Mouse (Mus musculus): ENCODE measurements around the gene Ppp1r9b. TPM values are rescaled to one million over a fixed set of nuclear protein-coding genes. Genes with fewer than 3 reads are reported as not detected.
"Not testable (repeated sequence)": the region's sequence is repeated elsewhere in the genome, so short reads cannot be mapped to it uniquely, and the experiment has no call there.

Ppp1r9b gene
- total RNA-seq, 2 experiments from 2014 or later: 388 to 414 TPM

DNA sequence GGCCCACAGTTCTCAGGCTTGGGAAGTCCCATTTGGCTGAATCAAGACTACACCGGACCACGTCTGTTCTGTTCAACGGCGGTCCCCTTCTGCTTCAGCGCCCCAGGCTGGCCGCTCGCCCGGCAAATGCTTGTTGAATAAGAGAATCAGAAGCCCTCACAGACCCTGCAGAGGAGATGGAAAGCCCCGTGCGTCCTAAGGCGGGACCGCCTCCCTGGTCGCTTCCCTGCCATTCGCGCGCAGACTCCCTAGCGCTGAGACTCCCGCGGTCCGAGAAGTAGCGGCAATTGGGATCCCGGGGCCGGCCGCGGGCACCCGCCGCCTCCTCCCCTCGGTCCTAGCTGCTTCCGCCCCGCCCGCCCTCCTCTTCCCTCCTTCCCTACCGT, 18.8 kb downstream of the Ppp1r9b start, which contains the start of gene Samd14:
Samd14 (plus strand) TSS at position 251 of the 386 bp plus-strand sequence.
- intact Hi-C loops (cut with DNase I): no loop called here

DNA sequence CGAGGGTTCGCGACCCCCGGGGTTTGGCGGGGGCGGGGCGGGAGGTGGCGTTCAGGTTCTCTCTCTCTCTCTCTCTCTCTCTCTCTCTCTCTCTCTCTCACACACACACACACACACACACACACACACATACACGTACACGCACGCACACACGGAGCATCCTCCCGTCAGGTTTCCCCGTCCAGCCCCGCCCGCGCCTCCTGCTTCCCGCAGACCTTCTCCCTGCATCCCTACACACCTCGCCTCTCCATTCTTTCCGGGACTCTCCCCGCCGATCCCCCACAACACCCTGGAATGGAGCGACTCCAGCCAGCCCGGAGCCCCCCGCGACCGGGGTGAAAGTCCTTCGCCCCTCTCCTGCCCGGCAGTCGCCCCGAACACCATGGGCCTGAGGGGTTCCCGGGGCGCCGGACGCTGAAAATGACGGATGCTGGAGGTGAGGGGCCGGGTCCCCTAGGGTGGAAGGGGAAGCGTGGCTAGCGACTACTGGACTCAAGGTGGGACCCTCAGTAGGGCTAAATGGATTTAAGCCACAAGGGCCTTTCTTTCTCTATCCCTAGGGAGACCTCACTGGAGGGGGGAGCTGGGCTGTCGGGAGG, 19.4 kb downstream of the Ppp1r9b start:
- intact Hi-C loops (cut with DNase I): no loop called here
- peak in 1 of 2 experiments; percentile 80 for DNase-seq (ENCODE audit: extremely low spot score in 1 of 2, low spot score in 2 of 2)

More for the DNA sequence above, 18.8 kb downstream of the Ppp1r9b start, which contains the start of gene Samd14:
- peak; percentile 74 to 85 for DNase-seq (ENCODE audit: extremely low spot score in 1 of 2, low spot score in 2 of 2)

DNA sequence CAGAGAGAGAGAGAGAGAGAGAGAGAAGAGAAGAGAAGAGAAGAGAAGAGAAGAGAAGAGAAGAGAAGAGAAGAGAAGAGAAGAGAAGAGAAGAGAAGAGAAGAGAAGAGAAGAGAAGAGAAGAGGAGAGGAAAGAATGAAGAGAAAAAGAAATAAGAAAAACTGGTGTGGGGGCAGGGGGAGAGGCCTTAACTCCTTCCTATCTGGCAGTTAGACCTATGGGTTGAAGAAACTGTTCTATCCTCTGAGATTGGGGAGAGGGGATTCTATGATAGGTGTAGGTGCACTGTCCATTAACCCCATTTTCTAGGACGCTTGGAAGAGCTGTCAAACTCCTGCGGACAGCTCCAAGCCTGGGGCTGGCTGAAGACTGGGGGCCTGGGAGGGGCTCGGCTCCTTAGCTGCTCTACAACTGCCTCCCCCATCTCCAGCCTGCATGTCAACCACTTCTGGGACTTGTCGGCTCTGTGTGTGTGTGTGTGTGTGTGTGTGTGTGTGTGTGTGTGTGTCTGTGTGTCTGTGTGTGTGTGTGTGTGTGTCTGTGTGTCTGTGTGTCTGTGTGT, 20.1 kb downstream of the Ppp1r9b start:
- DNase-seq (ENCODE audit: extremely low spot score in 1 of 2, low spot score in 2 of 2); intact Hi-C loops (cut with DNase I): not testable (repeated sequence)

DNA sequence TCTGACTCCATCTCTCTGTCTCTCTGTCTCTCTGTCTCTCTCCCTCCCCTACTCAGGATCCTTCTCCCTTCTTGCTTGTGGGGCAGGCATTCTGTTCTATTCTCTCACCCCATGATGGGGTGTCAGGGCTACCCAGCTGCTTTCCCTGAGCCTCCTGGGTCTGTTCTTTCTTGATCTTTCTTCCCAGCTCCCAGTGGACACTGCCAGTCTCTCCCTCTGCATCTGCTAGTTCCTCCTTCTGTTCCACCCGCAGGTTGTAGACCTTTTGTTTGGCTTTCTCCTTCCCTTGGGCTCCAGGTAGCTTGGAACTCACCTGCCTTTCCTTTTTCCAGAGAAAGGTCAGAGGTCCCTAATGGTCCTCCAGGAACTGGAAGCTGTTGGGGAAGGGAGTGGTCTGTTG, 20.6 kb downstream of the Ppp1r9b start:
- intact Hi-C loops (cut with DNase I): no loop called here
- DNase-seq (ENCODE audit: extremely low spot score in 1 of 2, low spot score in 2 of 2): no peak

DNA sequence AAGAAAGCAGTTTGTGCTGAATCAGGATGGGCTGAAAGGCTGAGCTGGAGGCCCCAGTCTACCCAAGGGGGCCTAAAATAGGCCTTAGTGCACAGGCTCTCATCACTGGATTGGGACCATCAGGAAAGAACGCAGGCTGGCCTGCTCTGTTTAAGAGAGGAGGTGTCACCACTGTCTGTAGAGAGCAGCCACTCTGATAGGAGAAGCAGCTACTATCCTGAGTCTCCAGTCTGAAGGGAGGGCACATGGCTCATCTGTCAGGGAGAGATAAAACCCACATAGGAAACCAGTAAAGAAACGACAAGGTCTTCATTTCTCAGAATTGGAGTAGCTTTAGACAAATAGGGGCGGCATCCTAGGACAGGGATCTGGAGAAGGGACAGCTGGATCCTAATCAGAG, 21.2 kb downstream of the Ppp1r9b start:
- intact Hi-C loops (cut with DNase I): no loop called here
- DNase-seq (ENCODE audit: extremely low spot score in 1 of 2, low spot score in 2 of 2): no peak

DNA sequence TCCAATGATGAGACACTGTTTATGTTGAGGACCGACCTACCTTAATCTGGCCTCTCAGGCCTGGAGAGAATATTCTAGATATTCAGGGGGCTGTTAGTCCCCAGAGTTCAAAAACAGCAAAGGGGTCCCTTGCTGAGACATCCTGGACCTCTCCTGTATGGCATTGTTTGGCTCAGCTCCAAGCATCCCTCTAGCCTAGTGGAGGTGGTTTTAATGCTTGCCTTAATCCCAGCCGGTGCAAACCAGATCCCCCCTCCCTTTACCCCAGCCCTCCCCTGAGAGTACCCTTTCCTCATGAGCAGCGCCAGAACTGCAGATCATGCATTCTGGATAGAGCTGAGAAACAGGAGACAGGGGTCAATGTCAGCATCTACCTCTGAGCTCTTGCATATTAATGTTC, 21.7 kb downstream of the Ppp1r9b start:
- DNase-seq (ENCODE audit: extremely low spot score in 1 of 2, low spot score in 2 of 2): no peak
- intact Hi-C loops (cut with DNase I): no loop called here

DNA sequence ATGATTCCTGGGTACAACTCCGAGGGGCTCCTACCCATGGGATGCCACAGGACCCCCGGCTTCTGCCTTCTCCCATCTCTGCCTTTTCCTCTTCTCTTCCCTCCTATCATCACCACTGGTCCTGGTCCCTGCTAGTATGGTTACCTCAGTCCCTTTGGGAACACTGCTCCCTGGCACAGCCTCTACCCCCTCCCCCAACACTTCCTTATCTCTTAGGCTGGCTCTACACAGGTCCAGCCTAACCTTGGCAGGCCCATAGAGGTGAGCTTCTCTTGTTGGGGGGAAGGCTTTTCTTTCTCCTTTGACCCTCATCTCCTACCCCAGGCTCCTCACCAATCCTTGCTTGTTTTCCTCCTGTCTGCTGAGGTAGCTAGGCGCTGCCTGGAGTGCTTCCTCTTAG, 24.6 kb downstream of the Ppp1r9b start:
- intact Hi-C loops (cut with DNase I): no loop called here
- DNase-seq (ENCODE audit: extremely low spot score in 1 of 2, low spot score in 2 of 2): no peak

DNA sequence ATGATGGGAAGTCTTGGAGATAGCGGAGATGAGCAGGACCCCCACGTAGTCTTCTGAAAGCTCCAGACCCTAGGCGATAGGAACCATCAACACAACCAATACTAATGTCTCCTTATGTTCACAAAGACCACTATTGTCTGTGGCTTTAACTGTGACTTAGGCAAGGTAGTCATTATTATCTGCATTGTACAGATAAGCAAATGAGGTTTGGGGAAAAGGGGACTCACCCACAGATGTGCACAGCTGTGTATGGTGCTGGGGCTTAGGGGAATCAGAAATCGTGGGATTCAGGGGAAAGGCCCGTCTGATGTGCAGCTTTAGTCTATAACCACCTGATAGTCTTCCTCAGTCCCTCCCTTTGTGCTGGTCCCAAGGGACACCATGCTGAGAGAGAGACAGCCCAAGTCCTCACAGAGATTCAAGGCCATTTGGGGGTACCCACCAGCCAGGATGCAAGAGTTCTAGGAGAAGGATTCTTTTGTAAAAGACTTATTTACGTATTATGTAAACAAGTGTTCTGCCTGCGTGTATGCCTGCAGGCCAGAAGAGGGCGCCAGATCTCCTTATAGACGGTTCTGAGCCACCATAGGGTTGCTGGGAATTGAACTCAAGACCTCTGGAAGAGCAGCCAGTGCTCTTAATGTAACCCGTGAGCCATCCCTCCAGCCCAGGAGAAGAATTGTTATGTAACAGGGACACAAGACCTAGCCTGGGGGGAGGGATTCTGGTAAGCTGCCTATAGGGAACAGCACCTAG, 31.6 kb downstream of the Ppp1r9b start:
- no peak for DNase-seq (ENCODE audit: extremely low spot score in 1 of 2, low spot score in 2 of 2)
- intact Hi-C loops (cut with DNase I): no loop called here

DNA sequence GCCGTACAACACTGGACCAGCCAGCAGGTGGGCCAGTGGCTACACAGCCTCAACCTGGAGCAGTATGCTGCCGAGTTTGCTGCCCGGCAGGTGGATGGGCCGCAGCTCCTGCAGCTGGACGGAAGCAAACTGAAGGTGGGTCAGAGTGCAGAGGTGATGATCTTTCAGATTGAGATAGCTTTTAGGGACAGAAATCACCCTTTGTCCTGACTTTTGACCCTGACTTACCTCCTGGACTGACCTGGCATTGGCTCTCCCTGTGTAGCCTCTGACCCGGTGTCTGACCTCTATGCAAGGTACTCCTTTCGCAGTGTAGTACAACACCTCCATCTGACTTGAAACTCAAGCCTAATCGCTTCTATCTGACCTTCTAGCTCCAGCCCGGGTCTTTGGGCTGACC, 32.6 kb downstream of the Ppp1r9b start:
- intact Hi-C loops (cut with DNase I): no loop called here
- no peak for DNase-seq (ENCODE audit: extremely low spot score in 1 of 2, low spot score in 2 of 2)

DNA sequence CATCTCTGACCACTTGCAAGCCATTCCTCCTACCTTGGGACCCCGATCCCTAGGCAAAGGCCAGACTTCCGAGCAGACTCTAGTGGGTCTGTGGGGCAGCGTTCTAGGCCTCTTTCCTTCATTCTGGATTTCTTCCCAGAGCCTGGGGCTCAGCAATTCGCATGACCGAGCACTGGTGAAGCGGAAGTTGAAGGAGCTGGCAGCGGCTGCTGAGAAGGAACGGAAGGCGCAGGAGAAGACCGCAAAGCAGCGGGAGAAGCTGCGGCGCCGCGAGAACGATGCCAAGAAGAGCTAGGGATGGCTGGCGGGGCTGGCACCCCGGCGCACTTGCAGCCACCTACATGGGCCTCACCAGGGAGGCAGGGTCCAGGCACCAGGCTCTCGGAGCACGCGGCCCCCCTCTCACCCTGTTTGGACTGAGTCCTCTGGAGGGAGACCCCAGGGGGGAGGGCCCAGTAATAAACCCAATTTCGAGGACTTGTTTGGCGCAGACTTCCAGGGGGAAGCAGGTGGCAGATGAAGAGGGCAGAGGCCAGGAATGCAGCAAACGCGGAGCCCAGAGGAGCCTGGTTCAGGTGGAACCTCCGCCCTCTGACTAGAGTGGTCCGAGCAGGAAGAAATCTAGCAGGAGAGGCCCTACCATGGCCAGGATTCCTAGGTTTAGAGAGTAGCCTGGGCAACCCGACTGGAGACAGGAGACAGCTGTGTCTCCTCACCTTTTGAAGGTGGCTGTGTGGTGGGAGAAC, 33.8 kb downstream of the Ppp1r9b start:
- peak; percentile 69 to 70 for DNase-seq (ENCODE audit: extremely low spot score in 1 of 2, low spot score in 2 of 2)
- intact Hi-C loops (cut with DNase I): no loop called here

DNA sequence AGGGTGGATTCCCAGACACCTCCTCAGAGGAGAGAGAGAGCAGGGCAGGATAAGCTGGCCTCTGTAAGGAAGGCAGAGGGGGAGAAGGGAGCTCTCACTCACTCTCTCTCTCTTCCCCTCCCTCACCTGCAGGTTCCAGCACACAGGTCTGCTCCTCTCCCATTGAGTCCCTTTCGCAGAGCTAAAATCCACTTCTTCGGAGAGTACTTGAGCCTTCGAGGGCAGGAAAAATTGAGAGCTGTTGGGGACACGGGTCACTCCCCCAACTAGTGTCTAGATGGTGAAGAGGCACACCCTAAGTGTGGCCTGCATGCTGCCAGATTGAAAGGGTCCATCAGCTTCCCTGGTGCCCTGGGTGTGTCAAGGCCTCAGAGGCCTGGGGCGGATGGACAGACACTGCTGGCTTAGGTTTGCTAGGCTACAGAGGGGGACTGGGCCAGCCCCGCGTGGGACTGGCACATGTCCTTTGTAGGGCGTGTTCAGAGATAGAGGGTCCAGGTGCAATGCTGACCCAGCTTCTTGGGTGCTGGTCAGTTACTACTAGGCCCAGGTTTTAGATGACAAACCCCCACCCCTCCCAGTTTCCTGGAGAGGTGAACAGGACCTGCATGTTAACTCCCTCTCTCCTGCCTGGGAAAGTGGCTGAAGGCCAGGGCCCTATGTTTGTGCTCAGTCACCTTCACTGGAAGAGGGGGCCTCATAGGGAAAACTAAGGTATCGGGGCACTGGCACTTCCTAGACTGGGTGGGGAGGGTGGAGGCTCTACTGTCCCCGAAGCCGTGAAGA, 34.6 kb downstream of the Ppp1r9b start:
- no peak for DNase-seq (ENCODE audit: extremely low spot score in 1 of 2, low spot score in 2 of 2)
- intact Hi-C loops (cut with DNase I): no loop called here

DNA sequence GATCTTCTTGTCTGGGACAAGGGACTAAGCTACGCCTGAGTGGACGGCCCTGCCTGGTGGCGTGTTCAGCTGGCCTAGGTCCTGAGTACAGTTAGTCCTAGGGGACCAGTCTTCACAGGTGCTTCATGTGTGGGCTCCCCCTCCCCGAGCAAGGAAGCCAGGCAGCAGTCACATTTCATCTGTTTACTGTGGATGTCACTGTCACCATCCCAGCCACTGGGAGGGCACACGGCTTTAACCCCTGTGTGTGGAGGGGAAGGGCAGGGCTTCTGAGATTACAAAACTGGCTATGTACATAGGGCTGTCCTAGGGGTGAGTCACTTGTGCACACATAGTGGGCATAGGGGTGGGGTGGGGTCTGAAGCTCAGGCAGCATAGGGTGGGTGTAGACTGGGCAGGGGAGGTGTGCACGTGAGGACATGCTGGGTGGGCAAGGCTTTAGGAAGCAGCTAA, 35.3 kb downstream of the Ppp1r9b start:
- no peak for DNase-seq (ENCODE audit: extremely low spot score in 1 of 2, low spot score in 2 of 2)
- intact Hi-C loops (cut with DNase I): no loop called here

DNA sequence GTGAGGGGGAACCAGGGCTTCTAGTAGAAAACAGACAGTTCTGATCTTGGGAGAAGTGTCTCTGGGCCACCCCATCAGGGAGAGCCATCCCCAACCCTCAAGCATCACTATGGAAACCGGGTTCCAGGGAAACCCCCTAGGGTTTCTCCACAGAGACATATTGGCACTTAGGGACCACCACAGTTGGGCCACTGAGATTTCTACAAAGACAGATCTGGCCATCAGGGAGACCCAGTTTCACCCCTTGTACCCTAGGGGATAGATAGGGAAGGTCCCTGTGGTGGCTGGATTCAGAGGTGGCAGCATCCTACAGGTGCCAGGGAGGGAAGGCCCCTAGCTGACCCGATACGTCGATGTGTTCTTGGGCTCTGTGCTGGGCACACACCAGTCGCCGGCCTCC, 36.0 kb downstream of the Ppp1r9b start:
- DNase-seq (ENCODE audit: extremely low spot score in 1 of 2, low spot score in 2 of 2): no peak
- intact Hi-C loops (cut with DNase I): no loop called here

DNA sequence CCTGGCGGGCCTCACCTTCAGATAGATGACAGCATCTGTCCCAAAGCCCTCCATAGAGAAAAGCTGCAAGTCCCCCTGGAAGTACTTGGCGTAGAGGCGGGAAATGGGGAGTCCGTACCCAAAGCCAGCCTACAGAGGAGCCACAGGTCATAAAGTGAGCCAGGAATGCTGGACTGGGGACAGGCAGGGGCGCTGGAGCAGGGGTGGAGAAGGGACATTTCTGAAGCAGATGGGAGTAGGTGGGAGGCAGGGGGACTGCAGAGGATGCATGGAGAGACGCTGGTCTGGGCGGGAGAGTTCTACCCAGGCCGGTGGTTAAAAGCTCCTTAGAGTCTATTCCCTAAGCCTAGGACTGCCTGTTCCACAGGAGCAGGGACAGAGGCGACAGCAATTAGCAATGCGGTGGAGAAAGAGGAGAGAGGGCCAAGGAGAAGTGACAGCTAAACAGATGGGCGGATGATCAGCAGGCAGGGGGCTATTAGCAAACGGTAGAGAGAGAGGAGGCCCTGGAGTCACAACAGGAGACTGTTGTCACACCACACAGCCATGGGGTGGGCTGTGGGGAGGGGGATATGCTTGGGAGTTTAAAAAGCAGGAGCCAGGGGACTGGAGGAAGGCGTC, 37.1 kb downstream of the Ppp1r9b start:
- intact Hi-C loops (cut with DNase I): no loop called here
- DNase-seq (ENCODE audit: extremely low spot score in 1 of 2, low spot score in 2 of 2): no peak

DNA sequence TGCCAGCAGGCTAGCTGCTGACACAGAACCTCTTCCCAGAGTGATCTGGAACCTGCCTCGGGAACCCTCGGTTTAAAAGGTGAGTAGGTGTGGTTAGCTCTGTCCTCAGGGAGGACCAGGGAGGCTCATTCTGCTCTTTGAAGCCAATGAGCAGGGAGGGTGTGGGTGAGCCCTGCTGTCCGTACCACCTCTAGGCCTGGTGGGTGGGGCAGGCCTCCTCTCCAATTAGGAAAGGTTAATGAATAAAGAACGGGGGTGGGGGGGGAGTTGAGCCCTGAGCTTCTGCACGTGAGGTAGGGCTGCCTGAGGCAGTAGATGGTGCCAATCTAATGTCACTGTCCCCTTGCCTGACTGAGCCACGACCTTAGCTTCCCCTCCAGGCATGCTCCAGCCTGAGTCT, 42.1 kb downstream of the Ppp1r9b start:
- intact Hi-C loops (cut with DNase I): no loop called here
- DNase-seq (ENCODE audit: extremely low spot score in 1 of 2, low spot score in 2 of 2): no peak

DNA sequence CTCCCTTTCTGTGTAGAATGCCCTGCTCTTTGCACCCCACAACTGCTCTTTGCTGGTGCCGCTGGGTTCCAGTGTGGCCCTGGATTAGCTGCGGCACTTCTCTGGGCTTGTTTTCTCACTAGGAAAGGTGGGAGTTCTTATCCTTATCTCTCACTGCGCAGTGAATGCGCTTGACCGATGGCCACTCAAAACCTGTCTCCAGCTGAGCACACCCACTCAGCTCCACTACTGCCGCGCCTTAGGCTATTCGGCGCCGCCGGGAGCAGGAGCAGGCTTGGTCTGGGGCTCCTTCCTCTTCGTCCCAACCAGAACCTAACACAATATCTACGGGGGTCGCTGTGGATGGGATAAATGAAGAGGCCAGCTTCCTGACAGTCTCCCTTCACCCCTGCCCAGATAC, 42.8 kb downstream of the Ppp1r9b start:
- DNase-seq (ENCODE audit: extremely low spot score in 1 of 2, low spot score in 2 of 2): no peak
- intact Hi-C loops (cut with DNase I): no loop called here

DNA sequence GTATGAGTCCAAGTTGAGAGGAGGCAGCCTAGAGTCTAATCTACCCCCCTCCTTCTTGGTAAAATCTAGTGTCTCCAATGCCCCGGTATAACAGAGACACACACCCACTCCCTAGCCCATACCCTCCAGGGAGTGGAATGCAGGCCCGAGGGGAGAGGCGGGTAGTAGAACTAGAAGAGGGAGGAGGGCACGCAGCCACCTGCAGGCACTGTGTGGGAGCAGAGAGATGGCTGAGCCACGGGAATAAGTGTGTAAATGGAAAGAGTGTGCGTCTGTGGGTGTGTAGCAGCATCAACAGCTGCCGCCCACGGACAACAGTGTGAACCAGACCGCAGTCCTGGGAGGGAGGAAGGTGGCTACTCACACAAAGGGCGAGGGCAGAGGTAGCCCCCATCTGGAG, 44.1 kb downstream of the Ppp1r9b start:
- intact Hi-C loops (cut with DNase I): no loop called here
- no peak for DNase-seq (ENCODE audit: extremely low spot score in 1 of 2, low spot score in 2 of 2)

DNA sequence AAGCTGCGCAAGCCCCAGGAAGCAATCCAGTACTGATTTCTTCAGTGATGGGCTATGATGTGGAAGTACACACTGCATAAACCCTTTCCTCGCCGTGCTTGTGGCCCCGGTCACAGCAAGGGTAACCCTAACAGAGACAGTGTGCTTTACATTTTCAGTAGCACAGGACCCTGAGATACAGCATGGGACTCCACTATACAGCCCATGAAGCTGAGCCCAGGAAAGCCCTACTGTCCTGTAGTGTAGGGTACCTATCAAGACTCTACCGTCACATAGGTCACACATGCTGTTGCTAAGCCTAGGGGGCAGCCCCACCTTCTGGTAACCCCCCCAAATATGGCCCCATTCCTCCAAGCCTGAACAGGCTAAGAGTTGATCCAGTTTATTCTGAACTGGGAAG, 45.7 kb downstream of the Ppp1r9b start:
- intact Hi-C loops (cut with DNase I): no loop called here
- DNase-seq (ENCODE audit: extremely low spot score in 1 of 2, low spot score in 2 of 2): no peak
